Mouse (Mus musculus) heart, adult 18-20 months (tissue): ENCODE data around the gene Tk1. TPM values are rescaled to one million over a fixed set of nuclear protein-coding genes. Genes with fewer than 3 reads are reported as not detected.
"Not testable (repeated sequence)": the region's sequence is repeated elsewhere in the genome, so short reads cannot be mapped to it uniquely, and the experiment has no call there.

ENCODE experiments used
- DNase-seq, 2 experiments: peaks; one replicate each; pipeline ENCODE4 v3.0.0; 2021 to 2022; ENCODE audit warnings: mixed read lengths in 1 of 2
- total RNA-seq, 2 experiments: library from RNA; stranded (reverse); gene quantifications; 2 replicates each; pipeline ENCODE4 v1.2.3; 2021

Tk1 gene
- total RNA-seq, 2 experiments from 2014 or later, result 1.4 to 1.7 TPM

DNA sequence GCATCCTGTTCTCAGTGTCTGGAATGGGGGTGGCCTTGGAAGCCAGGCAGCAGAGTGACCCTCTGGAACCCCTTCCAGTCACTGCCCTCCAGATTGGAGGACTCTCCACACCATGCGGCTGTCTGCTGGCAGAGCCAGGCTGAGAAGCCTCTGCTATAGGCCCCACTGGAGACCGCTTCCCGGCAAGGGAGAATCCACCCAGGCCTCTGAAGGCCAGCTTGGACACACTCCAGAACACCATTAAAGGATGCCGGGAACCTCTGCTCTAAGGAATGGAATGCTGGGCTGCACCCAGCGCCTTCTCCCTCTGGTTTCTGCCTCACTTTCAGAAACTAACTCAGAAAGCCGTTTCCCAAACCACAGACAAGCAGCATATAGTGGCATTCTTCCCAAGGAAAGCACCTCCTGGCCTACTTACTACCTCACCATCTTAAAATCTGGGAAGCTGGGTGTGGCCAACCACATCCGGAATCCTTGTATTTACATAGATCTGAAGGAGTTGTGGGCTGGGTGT is 3.1 kb downstream of the Tk1 start:
- DNase-seq, result peak; percentile 58 to 65

DNA sequence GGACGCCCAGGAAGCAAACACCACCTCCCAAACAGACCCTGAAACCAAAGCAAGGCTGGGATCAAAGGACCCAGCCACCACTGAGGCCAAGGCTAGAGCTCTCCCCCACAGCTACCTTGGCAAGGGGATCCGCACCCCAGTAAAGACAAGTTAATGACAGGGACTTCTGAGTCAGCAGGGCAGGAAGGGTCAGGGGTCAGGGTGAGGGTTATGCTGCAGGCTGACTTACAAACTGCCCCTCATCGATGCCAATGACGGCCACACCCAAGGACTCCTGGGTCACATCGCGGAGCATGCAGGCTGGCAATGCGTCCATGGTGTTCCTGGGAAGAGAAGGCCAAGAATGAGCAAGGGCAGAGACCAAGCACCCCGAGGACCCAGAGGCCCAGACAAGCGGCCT is 4.0 kb downstream of the Tk1 start:
- DNase-seq, result no peak

DNA sequence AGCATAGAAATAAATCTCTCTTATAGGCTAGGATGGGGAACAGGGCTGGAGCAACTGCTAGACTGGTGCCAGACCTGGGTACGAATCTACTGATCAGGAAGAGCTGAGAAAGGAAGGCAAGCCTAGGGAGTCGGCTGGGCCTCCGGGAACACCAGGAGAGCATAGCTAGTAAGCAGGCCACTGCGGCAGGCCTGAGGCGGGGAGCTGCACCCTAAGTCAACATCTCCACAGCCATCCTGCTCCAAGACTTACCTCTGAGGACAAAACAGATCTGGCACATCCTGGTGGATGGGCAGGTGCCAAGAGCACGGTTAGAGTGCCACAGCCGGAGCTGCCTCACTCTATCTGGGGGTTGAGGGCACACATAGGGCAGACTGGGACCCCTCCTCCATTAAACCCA is 5.7 kb downstream of the Tk1 start:
- DNase-seq, result no peak

DNA sequence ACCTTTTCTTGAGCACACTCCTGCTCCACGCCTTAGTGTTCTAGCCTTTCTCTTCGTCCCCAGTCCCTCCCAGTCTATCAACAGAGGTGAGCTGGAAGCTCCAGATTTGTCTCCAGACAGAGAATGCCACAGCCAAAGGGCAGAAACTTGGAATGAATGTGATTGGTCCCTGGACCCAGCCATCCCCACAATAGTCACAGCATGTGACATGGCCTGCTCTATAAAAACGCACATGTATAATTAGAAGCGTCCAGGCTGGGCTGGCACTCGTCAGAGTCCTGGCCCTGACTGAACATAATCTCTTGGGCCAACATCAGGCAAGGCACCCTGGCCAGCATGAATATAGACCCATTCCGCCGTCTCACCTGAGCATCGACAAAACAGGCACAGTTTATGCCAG is 6.8 kb downstream of the Tk1 start:
- peak; percentile 79 to 85 for DNase-seq

DNA sequence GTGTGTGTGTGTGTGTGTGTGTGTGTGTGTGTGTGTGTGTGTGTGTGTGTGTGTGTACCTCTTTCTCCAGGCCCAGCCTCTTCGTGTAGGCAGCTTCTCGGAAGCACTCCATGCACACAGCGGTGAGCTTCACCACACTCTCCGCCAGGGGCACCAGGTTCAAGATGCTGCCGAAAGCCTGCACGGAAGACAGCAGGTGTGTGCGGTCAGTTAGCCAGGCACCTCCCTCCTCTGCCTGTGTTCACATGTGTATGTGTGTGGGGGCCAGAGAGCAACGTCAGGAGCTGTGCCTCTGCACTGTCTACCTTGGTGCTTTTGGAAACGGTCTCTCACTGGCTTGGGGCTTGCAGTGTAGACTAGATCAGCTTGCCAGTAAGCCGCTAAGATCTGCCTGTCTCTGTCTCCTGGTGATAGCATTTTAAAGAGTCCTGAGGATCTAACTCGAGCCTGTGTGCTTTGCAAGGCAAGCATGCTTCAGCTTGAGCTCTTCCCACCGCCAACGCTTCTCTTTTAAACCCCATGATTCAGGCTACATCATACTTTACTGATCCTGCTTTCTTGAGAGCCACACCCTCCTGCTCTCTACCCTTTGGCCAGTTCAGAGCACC is 9.4 kb downstream of the Tk1 start:
- DNase-seq, result no peak

DNA sequence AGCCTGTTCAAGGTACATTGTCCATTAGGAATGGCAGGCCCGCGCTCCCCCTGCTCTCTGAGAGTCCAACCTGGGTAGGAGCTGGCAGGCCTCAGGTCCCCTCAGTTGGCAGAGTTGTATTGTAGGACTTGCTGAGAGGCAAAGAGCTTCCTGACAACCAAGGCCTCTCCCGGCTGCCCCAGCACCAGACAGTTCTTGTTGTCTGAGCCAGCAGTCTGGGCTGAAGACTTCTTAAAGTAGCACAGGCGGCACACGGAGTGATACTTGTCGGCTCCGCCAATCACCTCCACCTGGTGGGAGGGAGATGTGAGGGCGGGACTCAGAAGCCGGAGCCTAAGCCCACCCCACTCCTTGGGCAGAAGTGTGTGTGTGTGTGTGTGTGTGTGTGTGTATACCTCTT is 10.0 kb downstream of the Tk1 start:
- not testable (repeated sequence) for DNase-seq

DNA sequence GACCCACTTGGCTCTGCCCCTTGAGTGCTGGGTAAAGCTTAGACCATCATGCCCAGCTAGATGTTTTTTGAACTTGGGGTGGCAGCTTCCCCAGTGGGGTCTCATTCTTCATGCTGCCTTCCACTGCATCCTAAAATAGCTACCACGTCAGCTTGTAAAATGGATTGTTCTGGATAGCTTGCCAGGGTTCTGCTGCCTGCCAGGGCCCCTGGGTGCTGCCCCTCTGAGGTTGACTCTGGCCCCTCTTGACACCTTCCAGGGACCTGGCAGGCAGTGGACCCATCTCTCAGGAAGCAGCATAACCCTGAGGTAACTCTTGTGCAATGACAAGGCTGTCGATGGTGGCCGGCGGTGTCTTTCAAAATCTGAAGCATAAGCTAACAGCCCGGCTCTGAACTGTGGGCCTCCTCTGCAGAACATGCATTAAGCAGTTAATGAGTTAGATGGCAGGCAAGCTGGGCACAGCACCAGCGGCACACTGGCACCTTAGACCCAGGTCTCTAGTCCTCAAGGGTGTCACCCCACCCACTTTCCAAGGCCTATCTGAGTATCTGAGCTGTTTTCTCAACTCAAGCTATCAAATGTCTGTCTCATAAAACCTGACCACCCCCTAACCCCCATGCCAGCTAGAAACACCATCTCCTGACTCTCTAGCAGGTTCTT is 11.1 kb downstream of the Tk1 start:
- no peak for DNase-seq

DNA sequence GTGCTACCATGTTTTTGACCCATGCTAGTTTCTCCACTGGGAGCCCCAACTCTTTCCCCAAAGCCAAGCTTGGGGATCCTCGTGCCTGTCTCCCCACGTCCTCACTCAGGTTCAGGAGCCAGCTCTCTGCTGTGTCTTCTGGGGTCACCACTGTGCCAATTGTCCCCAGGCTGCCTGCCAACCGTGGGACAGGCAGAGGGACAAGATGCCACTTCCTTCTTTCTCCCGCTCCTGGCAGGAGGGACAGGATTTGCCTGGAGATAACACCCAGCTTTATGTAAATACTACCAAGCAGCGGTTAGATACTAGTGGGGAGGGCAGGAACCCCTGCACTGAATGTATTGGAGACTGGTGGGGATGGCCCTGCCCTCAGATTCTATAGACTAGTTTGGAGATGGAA is 12.0 kb downstream of the Tk1 start:
- no peak for DNase-seq

DNA sequence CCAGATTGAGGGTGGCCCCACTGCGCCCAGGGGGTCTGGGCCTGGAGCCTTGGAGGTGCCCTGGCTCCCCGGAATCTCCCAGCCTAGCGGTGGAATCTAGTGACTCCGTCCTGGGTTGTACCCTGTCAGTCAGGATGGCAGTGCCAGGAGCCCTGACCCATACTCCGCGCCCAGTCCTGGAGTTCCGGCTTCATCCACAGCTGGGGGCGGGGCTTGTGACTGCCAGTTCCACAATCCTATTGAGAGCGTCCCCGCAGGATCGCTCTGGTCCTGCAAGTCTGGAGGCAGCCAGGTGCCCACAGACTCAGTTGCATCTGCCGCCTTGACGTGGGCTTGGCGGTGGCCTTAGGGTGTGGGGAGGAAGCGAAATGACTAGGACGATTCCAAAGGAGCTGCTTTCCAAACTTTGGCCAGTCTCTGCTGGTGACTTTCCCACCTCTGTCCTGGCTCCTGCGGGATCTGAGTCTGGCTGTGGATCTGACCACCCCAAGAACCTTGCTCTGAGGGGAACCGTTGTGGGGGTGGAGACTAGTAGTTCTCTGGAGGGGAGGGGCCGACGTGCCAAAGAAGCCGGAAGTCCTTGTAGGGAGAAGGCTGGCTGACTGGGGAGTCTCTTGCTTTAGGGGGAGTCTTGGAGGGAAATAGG is 15.4 kb downstream of the Tk1 start:
- peak; percentile 92 to 93 for DNase-seq

DNA sequence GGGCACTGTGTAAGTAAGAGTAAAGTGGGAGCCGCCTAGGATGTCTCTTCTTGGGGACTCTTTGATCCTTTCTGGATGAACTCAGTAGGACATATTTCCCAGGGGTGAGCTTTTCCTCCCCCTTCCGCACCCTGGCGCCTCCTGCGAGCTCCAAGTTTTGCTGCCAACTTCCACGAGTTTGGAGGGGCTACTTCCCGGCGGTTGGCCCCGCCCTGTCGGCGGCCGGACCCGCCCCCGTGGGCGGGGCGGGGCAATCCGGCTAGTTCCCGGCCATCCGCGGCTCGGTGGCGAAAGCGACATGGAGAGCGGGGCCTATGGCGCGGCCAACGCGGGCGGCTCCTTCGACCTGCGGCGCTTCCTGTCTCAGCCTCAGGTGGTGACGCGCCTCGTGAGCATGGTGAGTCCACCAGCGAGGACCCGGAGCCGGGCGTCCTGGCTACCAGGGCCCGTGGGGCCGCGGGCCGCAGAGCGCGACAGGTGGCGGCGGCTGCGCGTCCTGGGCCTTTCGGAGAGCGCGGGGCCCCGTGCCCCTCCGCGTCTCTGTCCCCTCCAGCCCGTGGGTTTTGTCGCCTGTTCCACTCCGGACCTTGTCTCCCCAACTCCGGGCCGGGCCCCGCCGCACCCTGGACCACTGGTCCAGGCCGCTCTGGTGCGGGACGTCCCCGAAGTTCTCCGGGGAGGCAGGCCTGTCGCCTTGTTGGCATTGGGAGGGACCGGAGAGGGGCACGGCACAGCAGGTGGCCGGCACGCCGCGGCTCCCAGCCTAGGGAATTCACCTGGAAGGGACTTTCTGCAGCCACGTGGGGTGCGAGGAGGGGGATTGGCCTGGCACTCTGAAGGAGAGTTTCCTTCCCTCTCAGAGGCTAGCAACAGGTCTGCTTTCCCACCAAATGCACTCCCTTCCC is 16.2 kb downstream of the Tk1 start, which contains the start of the genes Gm20708 and Syngr2:
Gene Gm20708, plus strand, starts transcription at position 262 of the 905 bp plus-strand sequence.
Gene Syngr2, plus strand, starts transcription at position 262 of the 905 bp plus-strand sequence.
- peak; percentile 86 for DNase-seq

DNA sequence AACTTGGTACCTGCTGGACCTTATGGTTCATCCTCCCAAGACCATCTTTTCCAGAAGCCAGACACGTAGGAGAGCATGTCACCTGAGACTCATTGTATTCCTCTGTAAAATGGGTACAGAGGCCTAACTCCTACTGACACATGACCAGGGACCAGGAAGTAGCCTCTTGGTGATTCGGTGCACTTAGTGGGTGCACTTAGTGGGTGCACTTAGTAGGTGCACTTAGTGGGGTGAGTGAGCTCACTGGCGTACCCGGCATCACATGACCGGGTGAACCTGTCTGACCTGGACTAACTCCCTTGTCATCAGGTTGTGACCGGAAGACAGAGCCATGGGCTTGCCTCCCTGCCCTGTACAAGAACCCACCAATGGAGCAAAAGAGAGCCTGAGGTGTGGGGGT is 19.1 kb downstream of the Tk1 start:
- no peak for DNase-seq

DNA sequence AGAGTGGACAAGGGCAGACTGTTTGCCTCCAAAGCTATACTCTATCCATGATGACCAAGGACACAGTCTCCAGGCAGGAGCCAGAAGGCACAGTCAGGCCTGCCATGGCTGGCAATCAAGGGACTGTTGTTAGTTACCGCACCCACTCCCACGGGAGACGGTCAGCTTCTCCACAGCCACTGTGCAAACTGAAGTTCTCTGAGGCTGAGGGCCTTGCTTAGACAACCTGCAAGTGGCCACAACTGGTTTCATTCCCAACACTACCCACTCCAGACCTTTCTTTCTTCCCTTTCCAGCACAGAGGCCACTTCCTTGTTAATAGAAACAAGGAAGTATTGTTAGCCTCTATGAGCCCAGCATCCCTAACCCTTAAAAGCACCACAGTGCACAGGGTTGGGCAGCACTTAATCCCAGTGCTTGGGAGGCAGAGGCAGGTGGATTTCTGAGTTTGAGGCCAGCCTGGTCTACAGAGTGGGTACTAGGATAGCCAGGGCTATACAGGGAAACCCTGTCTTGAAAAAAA is 22.7 kb downstream of the Tk1 start:
- DNase-seq, result no peak

DNA sequence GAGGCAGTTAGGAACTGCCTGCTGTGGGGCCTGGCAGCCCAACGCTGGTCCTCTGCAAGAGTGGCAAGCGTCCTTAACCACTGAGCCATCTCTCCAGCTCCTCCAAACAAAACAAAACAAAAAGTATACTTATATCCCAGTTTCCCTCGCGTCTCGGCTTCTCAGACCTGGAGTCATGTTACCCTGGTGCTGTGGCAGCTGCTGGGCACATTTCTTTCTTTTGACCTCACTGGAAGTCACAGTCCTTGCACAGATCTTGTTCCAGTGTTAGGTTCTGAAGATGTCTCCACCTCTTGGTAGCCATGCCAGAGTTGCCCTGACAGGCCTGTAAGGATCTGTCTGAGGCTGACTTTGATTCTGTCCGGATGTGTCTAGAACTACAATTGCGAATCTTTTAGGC is 24.2 kb downstream of the Tk1 start:
- no peak for DNase-seq

DNA sequence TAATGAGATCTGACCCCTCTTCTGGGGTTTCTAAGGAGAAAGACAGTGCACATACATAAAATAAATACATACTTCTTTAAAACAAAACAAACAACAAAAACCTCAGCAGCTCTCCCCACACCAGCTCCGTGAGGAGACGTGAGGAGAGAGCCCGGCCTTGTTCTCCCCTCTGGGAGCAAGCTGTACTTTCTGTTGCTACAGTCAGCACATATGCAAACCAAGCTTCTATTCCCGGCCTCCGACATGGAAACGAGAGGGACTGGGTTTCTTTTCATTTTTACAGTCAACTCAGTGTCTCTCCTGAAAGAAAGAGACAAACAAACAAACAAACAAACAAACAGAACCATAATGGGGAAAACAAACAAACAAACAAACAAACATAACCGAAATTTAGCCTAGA is 25.9 kb downstream of the Tk1 start:
- DNase-seq, result no peak

DNA sequence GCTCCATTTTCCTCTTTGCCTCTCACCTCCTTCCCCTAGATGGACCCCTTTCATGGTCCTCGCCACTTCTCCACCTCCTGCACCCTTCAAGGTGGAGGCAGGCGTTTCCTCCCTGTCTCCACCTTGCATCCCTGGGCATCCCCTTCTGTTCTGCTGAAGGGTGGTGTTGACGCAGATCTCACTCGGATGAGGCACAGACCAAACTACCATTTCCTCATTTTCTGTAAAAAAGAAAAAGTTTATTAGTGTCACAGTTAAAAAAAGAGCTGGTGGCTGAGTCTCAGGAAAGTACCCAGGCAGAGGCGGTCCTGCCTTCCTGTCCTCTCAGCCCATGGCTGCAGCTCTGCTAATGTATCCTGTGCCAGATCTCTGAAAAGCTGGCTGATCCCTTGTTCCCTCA is 26.7 kb downstream of the Tk1 start:
- peak in 1 of 2 experiments; percentile 22 for DNase-seq

DNA sequence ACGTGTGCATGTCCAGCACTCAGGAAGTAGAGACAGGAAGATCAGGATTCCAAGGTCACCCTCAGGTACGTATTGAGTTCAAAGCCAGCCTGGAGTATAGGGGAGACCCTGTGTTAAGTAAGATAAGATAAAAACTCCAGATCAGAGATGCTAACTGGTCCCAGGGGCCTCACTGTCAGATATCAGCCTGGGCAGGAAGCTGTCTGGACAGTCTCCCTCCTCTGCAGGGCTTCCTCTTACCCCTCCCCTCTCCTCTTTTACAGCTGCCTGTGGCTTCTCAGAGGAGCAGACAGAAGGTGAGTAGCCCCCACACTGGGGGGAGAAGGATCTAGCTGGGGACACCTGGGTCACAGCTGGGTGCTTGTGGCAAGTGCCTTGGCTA is 27.7 kb downstream of the Tk1 start:
- no peak for DNase-seq

DNA sequence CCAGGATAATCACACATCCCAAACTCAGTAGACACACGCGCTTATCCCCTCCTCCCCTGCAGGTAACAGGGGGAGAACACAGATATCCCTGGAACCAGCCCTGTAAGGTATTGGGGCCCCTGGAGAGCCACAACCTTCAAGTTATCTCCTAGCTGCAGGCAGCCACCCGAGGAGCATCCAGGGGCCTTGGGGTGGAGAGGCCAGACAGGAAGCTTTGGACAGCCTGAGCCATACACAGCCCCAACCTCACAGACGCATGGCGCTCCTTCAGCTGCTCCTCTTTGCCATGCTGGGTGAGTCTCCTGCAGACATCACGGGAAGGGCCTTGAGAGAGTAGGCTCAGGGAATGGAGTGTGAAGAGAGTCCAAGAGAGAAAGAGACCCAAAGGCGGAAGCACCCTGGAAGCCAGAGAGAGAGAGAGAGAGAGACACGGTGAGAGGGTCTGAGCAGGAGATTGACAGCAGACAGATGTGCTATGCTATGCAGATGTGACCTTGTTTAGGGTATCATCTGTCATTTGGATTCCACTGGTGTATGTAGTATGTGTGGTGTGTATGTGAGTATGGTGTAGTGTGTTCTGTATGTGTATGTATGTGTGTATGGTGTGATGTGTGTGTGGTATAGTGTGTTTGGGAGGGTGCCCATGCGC is 28.3 kb downstream of the Tk1 start, which contains the start of gene 6030468B19Rik:
Gene 6030468B19Rik, plus strand, starts transcription at position 150 of the 649 bp plus-strand sequence.
- DNase-seq, result no peak

DNA sequence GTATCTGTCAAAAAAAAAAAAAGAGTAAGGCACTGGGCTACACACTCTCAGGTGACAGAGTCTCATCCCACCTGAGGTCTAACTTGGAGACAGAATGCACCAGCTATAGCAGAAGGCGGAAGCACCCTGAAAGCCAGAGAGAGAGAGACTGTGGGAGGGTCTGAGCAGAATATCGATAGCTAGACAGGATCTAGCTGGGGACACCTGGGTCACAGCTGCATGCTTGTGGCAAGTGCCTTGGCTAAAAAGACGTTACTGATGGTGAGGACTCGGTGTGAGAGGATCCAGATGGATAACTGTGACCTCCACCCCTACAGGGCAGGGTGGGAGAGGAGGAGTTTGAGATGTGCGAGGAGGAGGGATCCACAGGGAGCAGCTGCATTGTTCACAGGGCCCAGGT is 28.9 kb downstream of the Tk1 start:
- no peak for DNase-seq

DNA sequence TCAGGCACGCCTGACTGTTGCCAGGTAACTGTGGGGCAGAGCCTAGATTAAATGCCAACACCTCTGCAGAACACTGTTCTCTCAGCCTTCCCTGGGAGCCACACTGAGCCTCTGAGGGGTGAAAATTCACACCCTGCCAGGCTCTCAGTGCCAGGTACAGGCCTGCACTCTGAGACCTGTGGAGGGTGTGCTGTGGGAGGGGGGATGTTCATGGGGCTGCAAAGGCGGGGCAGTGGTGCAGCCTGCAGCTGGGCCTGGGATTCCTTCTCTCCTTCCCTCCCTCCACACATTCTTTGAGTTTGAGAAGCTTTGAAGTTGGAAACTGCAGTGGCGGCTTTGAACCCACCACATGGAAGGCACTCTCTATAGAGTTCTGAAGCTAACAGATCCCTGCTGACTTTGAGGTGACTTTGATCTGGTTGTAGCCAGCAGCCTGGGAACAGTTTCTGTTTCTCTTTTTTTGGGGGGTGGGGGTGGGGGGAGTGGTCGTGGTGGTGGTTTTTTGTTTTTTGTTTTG is 31.8 kb downstream of the Tk1 start:
- DNase-seq, result no peak

DNA sequence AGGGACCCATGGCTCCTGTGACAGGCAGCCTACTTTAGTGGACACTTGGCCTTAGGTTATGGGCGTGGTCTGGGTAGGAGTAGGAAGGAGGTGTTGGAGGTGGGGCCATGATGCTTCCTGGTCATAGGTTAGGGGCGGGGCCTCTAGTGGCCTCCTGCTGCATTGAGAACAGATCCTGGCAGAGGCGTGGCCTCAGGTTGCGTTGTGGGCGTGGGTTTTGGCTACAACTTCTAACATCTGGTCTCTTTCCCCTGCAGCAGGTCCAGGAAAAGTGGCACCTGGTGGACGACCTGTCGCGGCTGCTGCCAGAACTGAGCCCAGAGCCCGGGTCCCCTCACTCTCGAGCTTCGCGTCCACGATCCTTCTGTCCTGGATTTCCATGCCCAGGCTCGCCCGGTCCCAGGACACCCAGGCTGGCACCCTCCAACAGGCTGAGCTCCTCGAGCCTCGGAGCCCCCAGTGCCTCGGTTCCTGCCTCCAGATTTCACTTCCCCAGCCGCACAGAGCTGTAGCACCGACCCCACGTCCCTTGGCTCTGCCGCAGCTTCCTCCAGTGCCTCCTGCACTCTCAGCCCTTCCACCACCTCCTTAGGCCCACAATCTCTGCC is 33.5 kb downstream of the Tk1 start:
- peak in 1 of 2 experiments; percentile 57 for DNase-seq

DNA sequence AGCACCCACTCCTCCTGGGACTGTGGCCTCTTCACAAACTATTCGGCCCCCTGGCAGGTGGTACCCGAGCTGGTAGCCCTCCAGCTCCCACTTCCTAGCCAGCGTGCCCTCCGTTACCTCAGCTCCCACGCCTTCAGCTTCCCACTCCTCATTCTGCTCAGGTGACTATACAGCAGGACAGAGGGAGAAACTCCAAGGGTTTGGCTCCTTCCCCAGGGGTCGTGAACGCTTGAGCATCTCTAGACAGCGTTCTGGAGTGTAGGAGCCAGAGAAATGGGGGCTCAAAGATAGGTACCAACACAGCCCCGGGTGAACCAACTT is 34.5 kb downstream of the Tk1 start:
- DNase-seq, result no peak
